Mouse (Mus musculus) activated CD4-positive, CD25-positive, alpha-beta regulatory T cell, adult 4 months (primary cell): Measurements from ENCODE around the gene Cspg4. TPM values are rescaled to one million over a fixed set of nuclear protein-coding genes. Genes with fewer than 3 reads are reported as not detected.
"Not testable (repeated sequence)": the region's sequence is repeated elsewhere in the genome, so short reads cannot be mapped to it uniquely, and the experiment has no call there.

ENCODE experiments used
- ATAC-seq: one replicate; pipeline ENCODE4 v1.8.0; 2017
- polyA plus RNA-seq, 2 experiments: library from polyadenylated mRNA; unstranded; fragments of 100-300 nt; shearing (Covaris generic); gene quantifications; one replicate each; pipeline ENCODE4 v1.2.1; 2017

The Cspg4 gene
- polyA plus RNA-seq, 2 experiments from 2014 or later = 0.33 TPM; not detected in 1

GRCm38 (mm10) chr9:56893313-56893712, 28.5 kb downstream of the Cspg4 start:
- ATAC-seq = no peak

- ATAC-seq = no peak
Observed at GRCm38 (mm10) chr9:56894006-56894405, 29.2 kb downstream of the Cspg4 start.

GRCm38 (mm10) chr9:56896779-56897178, 31.9 kb downstream of the Cspg4 start:
- no peak for ATAC-seq

- ATAC-seq = no peak
Observed at GRCm38 (mm10) chr9:56899409-56899808, 34.6 kb downstream of the Cspg4 start.

GRCm38 (mm10) chr9:56900060-56900459, 35.2 kb downstream of the Cspg4 start:
- no peak for ATAC-seq

- ATAC-seq = no peak
Observed at GRCm38 (mm10) chr9:56900571-56900970, 35.7 kb downstream of the Cspg4 start.

- peak; percentile 23 for ATAC-seq
Observed at GRCm38 (mm10) chr9:56901187-56901586, 36.4 kb downstream of the Cspg4 start.

- ATAC-seq = no peak
Observed at GRCm38 (mm10) chr9:56903662-56904061, 38.8 kb downstream of the Cspg4 start.

- no peak for ATAC-seq
Observed at GRCm38 (mm10) chr9:56907549-56907948, 42.7 kb downstream of the Cspg4 start.

GRCm38 (mm10) chr9:56909991-56910390, 45.2 kb downstream of the Cspg4 start:
- not testable (repeated sequence) for ATAC-seq

- no peak for ATAC-seq
Observed at GRCm38 (mm10) chr9:56911017-56911416, 46.2 kb downstream of the Cspg4 start.

- ATAC-seq = no peak
Observed at GRCm38 (mm10) chr9:56913991-56914390, 49.2 kb downstream of the Cspg4 start.

GRCm38 (mm10) chr9:56915116-56915515, 50.3 kb downstream of the Cspg4 start:
- no peak for ATAC-seq

GRCm38 (mm10) chr9:56915695-56916410, 51.0 kb downstream of the Cspg4 start:
- ATAC-seq = no peak

GRCm38 (mm10) chr9:56917131-56917530, 52.3 kb downstream of the Cspg4 start:
- no peak for ATAC-seq

GRCm38 (mm10) chr9:56918466-56918865, 53.6 kb downstream of the Cspg4 start:
- ATAC-seq = no peak

- ATAC-seq = no peak
Observed at GRCm38 (mm10) chr9:56922746-56923145, 57.9 kb downstream of the Cspg4 start.

GRCm38 (mm10) chr9:56923841-56924650, 59.2 kb downstream of the Cspg4 start:
- ATAC-seq = no peak

GRCm38 (mm10) chr9:56924651-56925027, 59.8 kb downstream of the Cspg4 start:
- ATAC-seq = no peak

GRCm38 (mm10) chr9:56925291-56926024, 60.6 kb downstream of the Cspg4 start:
- no peak for ATAC-seq

- no peak for ATAC-seq
Observed at GRCm38 (mm10) chr9:56926025-56926360, 61.2 kb downstream of the Cspg4 start.

GRCm38 (mm10) chr9:56926387-56926786, 61.6 kb downstream of the Cspg4 start:
- no peak for ATAC-seq
